Mouse (Mus musculus) granulocyte monocyte progenitor cell, adult 5-6 weeks (primary cell): ENCODE data around the gene Dync1i1. TPM values are rescaled to one million over a fixed set of nuclear protein-coding genes. Genes with fewer than 3 reads are reported as not detected.

Source experiments
- ATAC-seq: replicated peaks from 2 replicates; pipeline ENCODE4 v1.8.0; 2016; ENCODE audit warnings: mild to moderate bottlenecking, moderate TSS enrichment, inconsistent platforms; ENCODE audit not compliant: poor library complexity, severe bottlenecking
- total RNA-seq, 2 experiments: library from RNA; stranded (forward) in 1 of 2; stranded (reverse) in 1 of 2; fragments of 200-712, 200-1000 nt in 1 of 2; fragments of >200 nt in 1 of 2; fragmentation: Nextera tagmentation in 1 of 2; gene quantifications; 2 replicates each; pipeline ENCODE4 v1.2.3; 2014 to 2017

Dync1i1 gene
- total RNA-seq, 2 experiments from 2014 or later: not detected

DNA sequence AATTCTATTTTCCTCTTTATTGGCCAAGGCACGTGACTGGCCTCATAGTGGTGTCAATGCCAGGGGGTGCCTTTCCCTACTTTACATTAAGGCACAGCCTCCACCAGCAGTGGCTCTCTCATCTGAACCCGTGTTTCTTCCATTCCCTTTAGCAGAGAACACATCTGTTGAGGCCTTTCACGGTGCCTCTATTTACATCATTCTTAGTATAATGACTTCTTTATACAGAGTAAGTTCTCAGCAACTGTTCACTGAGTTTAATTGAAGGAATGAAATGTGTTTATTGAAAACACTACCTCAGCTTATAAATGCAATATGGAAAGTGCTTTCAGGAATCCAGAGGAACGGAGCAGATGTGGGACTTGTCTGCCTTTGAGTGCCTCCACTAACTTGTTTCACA is 235.3 kb downstream of the Dync1i1 start:
- no peak for ATAC-seq

DNA sequence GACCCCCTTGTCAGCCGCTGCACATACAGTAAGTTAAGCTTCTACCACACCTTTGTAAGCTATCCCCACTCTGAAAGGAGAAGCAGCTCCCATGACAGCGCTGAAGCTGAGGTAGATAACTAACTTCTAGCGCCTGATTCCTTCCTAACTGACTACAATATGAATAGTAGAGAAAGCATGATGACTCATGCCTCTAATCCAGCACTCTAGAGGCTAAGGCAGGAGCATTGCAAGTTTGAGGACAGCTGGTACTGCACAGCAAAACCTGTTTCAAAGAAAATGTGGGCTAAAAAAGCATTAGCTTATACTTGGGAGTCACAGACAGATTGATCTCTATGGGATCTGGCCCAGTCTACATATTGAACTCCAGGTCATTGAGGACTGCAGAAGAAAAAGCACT is 236.5 kb downstream of the Dync1i1 start:
- no peak for ATAC-seq

- no peak for ATAC-seq
Observed at GRCm38 (mm10) chr6:5966376-5966775, 240.9 kb downstream of the Dync1i1 start.

DNA sequence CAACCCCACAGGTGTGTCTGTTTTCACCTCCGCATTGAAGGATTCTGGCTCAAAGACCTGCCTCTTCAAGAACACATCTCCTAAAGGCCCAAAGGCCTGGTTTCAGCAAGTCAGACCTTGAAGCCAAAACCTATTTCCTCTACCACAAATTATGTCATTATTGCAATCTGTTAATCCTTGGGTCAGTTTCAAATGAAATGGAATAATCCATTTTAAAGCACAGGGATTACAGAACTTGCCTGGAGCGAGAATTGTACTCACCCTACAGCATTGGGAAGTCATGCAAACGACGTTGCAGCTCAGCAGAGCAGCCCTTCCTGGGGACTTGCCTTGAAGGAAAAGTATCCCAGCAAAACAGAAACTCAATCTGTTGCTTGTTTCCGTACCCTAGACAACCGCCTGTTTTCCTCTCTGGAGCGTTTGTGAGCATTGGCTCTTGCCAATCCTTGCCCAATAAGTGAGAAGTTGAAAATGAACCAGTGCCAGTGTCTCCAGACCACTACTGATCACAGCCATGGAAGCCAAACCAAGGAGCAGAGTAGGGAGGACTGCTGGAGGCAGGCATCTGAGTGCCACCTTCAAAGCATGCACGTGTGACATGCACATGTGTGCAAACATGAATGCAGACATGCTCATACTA is 241.5 kb downstream of the Dync1i1 start:
- no peak for ATAC-seq

GRCm38 (mm10) chr6:5967545-5967944 is 242.1 kb downstream of the Dync1i1 start:
- no peak for ATAC-seq

GRCm38 (mm10) chr6:5969613-5970012 is 244.2 kb downstream of the Dync1i1 start:
- ATAC-seq: no peak

GRCm38 (mm10) chr6:5976241-5976640 is 250.8 kb downstream of the Dync1i1 start:
- ATAC-seq: no peak

DNA sequence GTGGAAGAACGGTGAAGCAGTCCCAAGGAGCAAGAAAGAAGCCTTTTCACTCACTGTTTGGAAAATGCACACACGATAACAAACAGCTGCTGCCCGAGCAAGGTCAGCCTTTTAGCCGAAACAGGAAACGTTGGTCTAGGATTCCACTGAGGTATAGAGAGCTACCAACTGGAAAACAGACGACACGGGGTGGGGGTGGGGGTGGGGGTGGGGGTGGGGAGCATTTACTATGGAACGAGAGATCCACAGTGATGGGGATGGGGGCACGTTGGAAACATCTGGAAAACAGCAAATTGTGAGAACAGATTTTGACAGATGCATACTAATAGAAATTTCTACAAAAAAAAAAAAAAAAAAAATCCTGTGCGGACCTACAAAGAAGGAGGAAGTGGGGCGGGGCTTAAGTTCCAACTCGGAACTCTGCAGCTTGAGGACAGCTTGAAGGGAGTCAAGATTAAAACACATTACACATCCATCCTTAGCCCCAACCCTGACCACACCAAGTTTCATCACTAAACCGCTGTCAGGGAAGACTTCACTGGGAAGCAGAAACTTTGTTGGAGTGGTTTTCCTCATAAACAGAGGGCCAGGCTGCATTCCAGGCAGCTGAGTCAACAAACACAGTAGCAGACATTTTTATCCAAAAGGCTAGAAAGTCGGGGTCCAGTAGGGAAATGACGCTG is 251.9 kb downstream of the Dync1i1 start:
- ATAC-seq: no peak

GRCm38 (mm10) chr6:5991243-5991642 is 265.8 kb downstream of the Dync1i1 start:
- ATAC-seq: no peak

DNA sequence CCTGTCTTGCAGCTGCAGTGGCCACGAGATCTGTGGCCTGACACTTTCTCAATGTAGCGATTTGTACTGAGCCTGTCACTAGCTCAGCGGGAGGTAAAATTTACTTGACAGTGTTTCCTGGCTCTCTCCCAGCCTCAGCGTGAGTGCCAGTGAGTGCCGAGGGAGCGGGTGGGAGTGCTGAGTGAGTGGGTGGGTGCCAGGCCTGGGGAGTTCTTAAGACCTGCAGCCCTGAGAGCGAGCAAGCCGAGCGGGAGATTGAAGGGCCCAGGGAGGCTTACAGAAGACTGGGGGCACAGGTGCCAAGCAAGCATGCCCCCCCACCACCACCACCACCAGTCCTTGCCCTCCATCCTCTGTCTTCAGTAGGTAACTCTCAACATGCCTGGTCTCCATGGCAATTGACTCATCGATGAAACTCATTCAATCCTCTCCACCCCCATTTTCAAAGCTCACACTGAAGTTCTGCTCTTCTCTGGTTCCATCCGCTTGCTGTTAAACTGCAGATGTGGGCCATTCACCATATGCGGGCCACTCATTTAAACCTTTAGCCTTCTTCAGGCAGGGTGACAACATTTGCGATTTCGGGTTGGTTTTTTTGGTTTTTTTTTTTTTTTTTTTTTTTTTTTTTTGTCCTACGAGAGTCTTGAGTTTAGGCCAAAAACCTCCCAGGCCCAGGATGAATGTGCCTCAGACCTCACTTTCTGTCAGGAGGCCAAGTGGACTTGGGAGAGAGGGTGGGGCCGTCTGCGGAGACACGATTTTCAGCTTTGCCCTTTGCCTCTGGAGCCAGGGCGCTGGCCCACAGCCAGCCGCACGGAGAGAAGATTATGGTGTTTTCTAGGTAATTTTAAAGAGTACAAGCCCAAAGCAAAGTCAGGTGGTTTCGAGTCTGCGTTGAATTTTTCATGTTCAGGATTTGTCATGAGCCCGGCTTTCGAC is 266.6 kb downstream of the Dync1i1 start:
- no peak for ATAC-seq

DNA sequence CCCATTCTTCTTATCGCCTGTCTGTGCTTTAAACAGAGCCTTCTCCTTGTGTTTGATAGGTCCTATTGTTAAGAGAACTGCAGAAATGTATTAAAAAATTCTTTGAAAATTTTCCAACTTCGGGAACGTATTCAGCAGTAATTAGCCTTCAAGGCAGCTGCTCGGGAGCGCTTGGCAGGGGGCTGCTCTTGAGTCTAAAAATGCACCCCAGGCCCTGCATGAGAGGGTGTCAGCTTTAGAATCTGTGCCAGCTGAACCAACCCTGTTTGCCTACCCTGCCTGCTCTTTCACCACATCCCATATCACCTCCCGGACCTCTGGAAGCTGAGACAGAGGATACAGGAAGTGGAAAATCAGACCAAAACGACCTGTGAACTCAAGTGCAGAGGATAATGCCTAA is 267.6 kb downstream of the Dync1i1 start:
- ATAC-seq: no peak

GRCm38 (mm10) chr6:5997535-5997934 is 272.1 kb downstream of the Dync1i1 start:
- ATAC-seq: no peak

DNA sequence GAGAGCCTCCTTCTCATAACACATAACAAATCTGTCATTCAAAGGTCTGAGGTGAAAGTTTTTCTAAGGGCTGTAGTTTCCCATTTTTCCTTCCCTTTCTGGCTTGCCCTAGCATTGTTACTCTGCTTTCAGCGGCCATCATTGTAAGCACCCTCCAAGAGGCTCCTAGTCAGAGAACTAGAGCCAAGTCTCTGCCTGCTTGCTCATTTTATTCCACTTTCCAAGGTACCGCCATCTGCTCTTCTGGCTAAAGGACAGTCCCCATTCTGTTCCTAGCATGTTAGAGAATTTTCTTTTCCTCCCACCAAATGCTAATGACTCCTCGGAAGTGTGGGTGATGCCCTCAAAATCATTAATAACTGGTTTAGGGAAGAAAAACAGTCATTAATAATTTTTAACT is 276.6 kb downstream of the Dync1i1 start:
- ATAC-seq: no peak

GRCm38 (mm10) chr6:6004756-6005485 is 279.5 kb downstream of the Dync1i1 start:
- ATAC-seq: no peak

DNA sequence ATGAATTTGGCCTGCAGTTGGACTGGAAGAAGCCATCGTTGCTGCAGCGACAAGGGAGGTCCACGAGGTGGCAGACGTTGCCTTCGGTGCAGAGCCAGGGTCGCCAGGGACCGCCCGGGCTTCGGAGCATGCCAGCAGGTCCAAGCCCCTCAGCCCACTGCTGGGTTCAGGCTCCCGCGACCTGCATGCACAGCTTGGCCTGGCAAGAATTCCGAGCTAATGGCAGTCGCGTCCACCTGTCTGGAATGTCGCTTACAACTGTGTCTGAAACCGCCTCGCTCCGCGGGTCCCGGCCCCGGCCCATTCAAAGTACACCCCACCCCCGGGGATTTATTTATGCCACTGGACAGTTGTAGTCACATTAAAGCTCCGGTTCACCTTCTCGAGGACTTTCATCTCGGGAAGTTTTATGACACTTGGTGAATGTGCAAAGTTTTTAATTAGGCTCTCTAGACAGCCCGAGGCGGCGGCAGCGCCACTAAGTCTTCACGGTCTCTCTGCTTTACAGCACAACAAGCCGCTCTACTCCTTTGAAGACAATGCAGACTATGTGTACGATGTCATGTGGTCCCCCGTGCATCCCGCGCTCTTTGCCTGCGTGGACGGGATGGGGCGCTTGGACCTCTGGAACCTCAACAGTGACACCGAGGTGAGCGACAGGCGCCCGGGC is 280.5 kb downstream of the Dync1i1 start:
- ATAC-seq: peak; percentile 100

DNA sequence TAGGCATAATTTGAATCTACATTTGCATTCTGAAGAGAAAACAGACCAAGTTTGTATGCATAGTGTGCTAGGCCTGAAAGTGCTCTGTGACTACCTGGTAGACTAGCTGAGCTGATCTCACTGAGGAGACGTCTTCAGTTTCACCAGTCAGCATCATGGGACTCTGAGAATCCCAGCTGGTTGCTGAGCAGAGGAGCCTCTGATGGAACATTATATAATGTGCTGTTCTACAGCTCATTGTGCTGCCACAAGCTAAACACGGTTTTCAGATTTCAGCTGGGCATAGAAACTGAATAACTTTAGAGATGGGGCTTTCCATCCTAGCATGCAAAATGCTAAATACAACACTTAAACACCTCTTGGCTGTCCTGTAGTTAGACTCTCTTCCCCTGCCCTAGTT is 285.9 kb downstream of the Dync1i1 start:
- no peak for ATAC-seq

DNA sequence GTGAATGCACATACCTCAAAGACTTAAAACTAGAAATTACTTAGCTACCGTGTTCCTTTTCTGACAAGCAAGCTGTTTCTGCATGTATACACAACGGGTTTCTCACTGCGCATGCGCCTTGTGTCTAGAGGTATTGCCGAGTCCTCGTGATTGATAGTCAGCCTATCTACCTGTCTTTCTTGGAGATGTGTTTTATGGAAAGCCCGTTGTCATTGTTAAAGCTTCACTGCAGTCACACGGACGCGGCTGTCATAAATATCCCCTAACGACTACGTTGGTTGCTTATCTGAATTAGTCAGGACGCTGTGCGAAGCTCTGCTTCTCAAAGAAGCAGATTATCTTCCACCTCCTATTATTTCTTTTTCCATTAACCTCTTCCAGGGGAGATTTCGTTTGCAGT is 290.2 kb downstream of the Dync1i1 start:
- ATAC-seq: no peak

DNA sequence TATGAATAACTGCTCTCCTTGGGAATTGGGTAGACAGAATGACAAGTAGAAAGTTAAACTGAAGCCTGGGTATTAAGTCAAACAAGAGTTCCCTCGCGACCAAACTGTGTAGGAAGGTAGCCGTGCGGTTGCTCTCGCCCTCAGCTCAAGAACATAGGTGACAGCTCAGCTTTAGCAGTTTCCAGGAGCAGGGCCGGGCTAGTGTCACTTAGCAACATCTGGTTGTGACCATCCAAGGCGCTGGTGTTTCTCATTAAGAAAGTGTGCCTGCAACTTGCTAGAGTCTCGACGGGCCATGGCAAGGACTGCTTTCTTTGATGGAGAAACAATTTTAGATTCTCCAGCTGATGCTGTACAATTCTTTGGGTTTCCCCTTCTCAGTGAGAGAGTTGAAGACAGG is 291.5 kb downstream of the Dync1i1 start:
- ATAC-seq: no peak

DNA sequence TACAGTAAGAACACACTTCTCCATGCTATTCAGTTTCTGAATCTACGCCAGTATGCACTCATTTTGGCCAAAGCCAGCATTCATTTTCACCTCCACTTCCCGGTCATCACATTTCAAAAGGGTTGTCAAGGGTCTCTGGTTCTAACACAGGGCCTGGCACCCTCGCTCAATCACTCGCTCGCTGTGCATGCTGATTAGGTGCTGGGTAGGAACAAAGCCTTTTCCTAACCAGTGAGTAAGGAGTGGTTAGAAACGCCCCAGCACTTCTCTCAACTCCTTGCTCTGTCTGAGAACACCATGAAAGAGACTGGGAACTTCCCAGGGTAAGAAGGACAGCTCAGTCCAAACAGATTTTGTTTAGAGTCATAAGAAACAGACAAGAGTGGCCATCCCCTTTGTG is 298.5 kb downstream of the Dync1i1 start:
- ATAC-seq: no peak

DNA sequence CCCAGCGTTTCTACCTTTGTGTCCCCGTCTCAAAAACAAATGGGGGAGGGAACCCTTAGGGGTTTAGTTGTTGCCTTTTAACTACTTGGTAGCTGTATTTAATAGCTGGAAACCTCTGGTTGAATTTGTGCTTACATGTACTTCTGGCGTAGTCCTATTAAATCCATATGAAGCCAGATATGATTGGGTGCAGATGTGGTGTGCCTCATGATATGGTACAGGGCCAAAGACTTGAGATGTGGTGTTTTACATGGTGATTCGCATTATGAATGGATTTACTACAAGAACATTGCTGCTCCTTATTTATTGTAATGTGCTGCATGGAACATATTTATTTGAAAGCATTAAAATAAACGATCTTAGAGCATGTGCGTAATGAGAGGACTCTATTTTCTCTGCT is 302.2 kb downstream of the Dync1i1 start:
- ATAC-seq: no peak
